Mouse (Mus musculus) cerebellum, adult 2 months (tissue): Measurements from ENCODE around the gene Gm5737. TPM values are rescaled to one million over a fixed set of nuclear protein-coding genes. Genes with fewer than 3 reads are reported as not detected.

ENCODE experiments used
- DNase-seq, 2 experiments: peaks; one replicate each; pipeline ENCODE4 v3.0.0; 2021
- H3K27ac ChIP-seq: fragments of 200-500 bp; 2 replicates; pipeline ENCODE4 v1.5.1; 2012; ENCODE audit warnings: low read length, control low read depth, inconsistent platforms; ENCODE audit not compliant: insufficient read depth
- H3K27me3 ChIP-seq: fragments of 200-500 bp; 2 replicates; pipeline ENCODE4 v1.6.1; 2012; ENCODE audit warnings: inconsistent platforms, mild to moderate bottlenecking, low read length, moderate library complexity; ENCODE audit not compliant: control insufficient read depth, insufficient read depth
- H3K4me1 ChIP-seq: fragments of 200-500 bp; 2 replicates; pipeline ENCODE4 v1.6.1; 2011; ENCODE audit warnings: low read length; ENCODE audit not compliant: control insufficient read depth, insufficient read depth
- H3K4me3 ChIP-seq: fragments of 200-500 bp; replicated peaks from 2 replicates; pipeline ENCODE3; 2011; ENCODE audit warnings: mild to moderate bottlenecking, low read depth, low read length, control low read depth; ENCODE audit not compliant: insufficient read depth
- CTCF ChIP-seq: fragments of 200-500 bp; IDR thresholded peaks from 2 replicates; pipeline ENCODE4 v1.5.1; 2011; ENCODE audit warnings: low read depth, mild to moderate bottlenecking, control low read depth, low read length, moderate library complexity, borderline replicate concordance; ENCODE audit not compliant: insufficient read depth
- POLR2A ChIP-seq: fragments of 200-500 bp; IDR thresholded peaks from 2 replicates; pipeline ENCODE4 v1.6.1; 2011; ENCODE audit warnings: low read length, control low read depth, borderline replicate concordance; ENCODE audit not compliant: insufficient read depth
- WGBS: fragments of 180-500 bp; shearing (Covaris S2); methylation state at CpG from one replicate; pipeline ENCODE4 v1.1.7; 2018; 5-methylcytosine and 5-hydroxymethylcytosine counted together
- polyA plus RNA-seq: library from polyadenylated mRNA; depleted of rRNA; stranded (reverse); fragments of >200 nt; gene quantifications from 2 replicates; pipeline ENCODE4 v1.2.3, GENCODE M21; 2012; rRNA removed

Gene Gm5737
- polyA plus RNA-seq, 1 experiment, result 0.08 TPM

GRCm38 (mm10) chr7:120874764-120875539, 62.8 kb downstream of the Gm5737 start:
- peaks cover 16% of the 10 kb centered on the region for H3K4me1 ChIP-seq
- no peak for TF ChIP-seq CTCF
- TF ChIP-seq POLR2A, result no peak
- WGBS, result 67% methylated on average over 7 of the region's 7 CpGs
- no peaks in the 10 kb centered on the region for H3K27me3 ChIP-seq
- no peak overlapping the region for H3K27ac ChIP-seq
- no peak overlapping the region for H3K4me3 ChIP-seq
- no peak for DNase-seq

- TF ChIP-seq POLR2A (no peak), CTCF (no peak)
- no peak overlapping the region for H3K27ac ChIP-seq
- no peak for DNase-seq
- H3K4me3 ChIP-seq, result no peak overlapping the region
- H3K4me1 ChIP-seq, result peaks cover 16% of the 10 kb centered on the region
- H3K27me3 ChIP-seq, result no peaks in the 10 kb centered on the region
- WGBS, result 70% methylated on average over 3 of the region's 3 CpGs
Measured at GRCm38 (mm10) chr7:120875540-120876388, 63.6 kb downstream of the Gm5737 start.

DNA sequence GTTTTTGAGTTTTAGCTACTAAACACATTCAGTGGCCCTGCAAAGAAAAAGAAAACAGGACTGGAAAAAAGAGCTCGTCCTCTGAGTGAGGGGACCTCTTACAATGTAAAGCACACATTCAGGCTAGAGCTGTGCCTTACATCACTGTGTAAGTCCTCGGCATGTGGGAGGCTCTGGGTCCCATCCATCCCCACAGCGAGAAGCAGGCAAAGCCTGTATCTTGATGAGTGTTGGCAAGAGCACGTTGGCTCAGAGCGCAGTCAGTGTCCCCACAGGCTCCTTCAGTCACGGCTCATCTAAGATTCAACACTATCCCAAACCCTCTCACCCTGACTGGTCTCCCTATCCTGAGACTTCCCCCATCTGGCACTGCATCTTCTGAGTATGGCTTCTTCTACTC, 66.1 kb downstream of the Gm5737 start:
- no peak overlapping the region for H3K4me3 ChIP-seq
- DNase-seq, result peak in 1 of 2 experiments; percentile 52
- no peak overlapping the region; the same call in 1 of the 2 replicates for H3K27ac ChIP-seq
- peaks cover 13% of the 10 kb centered on the region for H3K4me1 ChIP-seq
- no peaks in the 10 kb centered on the region for H3K27me3 ChIP-seq
- TF ChIP-seq CTCF (no peak), POLR2A (no peak)
- WGBS, result 11% methylated on average over 6 of the region's 6 CpGs

DNA sequence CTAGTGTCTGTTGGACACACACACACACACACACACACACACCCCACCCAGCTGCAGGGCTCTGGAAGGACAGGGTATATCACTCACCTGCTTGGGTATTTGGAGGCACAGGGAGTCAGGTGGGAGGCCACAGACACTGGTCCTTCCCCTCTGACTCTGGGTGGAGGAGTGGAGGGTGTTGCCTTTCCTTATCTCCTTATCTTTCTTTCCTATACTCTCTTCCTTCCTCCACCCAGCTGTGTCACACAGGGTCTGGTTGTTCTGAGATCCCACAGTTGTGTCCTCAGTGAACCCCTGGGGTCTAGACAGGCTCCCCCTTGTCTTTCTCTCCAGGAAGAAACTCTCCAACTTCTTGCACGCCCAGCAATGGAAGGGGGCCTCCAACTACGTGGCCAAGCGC, 67.8 kb downstream of the Gm5737 start:
- no peak overlapping the region for H3K27ac ChIP-seq
- TF ChIP-seq CTCF, result no peak
- TF ChIP-seq POLR2A, result no peak
- H3K27me3 ChIP-seq, result no peaks in the 10 kb centered on the region
- no peak for DNase-seq
- WGBS, result 92% methylated on average over 3 of the region's 3 CpGs
- H3K4me1 ChIP-seq, result peaks cover 12% of the 10 kb centered on the region
- no peak overlapping the region for H3K4me3 ChIP-seq

- no peak for TF ChIP-seq CTCF
- H3K4me3 ChIP-seq, result no peak overlapping the region
Measured at GRCm38 (mm10) chr7:120880770-120881169, 68.6 kb downstream of the Gm5737 start.

More at GRCm38 (mm10) chr7:120880770-120881169, 68.6 kb downstream of the Gm5737 start:
- 99% methylated on average over 4 of the region's 4 CpGs for WGBS
- H3K27me3 ChIP-seq, result no peaks in the 10 kb centered on the region
- peaks cover 7% of the 10 kb centered on the region for H3K4me1 ChIP-seq
- H3K27ac ChIP-seq, result no peak overlapping the region
- no peak for DNase-seq

Other genes starting within 250 kb of the Gm5737 start
- gene Uqcrc2, start 177.2 kb upstream of the Gm5737 start, polyA plus RNA-seq, result 279 and 293 TPM in 2 replicates
- gene Pdzd9, start 142.0 kb upstream of the Gm5737 start, polyA plus RNA-seq, result 0.08 TPM in 1 of 2 replicates, not detected in the other
- gene Mosmo, start 134.7 kb upstream of the Gm5737 start, polyA plus RNA-seq, result 31.1 and 32.1 TPM in 2 replicates
- 1.4 and 2.1 TPM in 2 replicates for gene Vwa3a, start 73.0 kb upstream of the Gm5737 start, polyA plus RNA-seq
- 32.0 and 42.3 TPM in 2 replicates for gene Eef2k, start 30.5 kb downstream of the Gm5737 start, polyA plus RNA-seq
- gene Polr3e, start 105.4 kb downstream of the Gm5737 start, polyA plus RNA-seq, result 27.2 and 28.9 TPM in 2 replicates
- 41.7 and 50.2 TPM in 2 replicates for gene Cdr2, start 169.9 kb downstream of the Gm5737 start, polyA plus RNA-seq
- 0.54 and 0.61 TPM in 2 replicates for gene Mfsd13b, start 170.1 kb downstream of the Gm5737 start, polyA plus RNA-seq
- gene Mettl9, start 222.1 kb downstream of the Gm5737 start, polyA plus RNA-seq, result 46.6 and 47.0 TPM in 2 replicates